Mouse (Mus musculus): ENCODE measurements at regions not wholly inside any gene's neighbourhood (a gene's known extent, or its start where the extent isn't known, plus 50 kb on each side); places are given as distances from the start of the nearest gene placed in this dataset.
"Not testable (repeated sequence)": the region's sequence is repeated elsewhere in the genome, so short reads cannot be mapped to it uniquely, and the experiment has no call there.

- not testable (repeated sequence) for H3K27ac ChIP-seq; H3K9ac ChIP-seq; H3K36me3 ChIP-seq; H3K27me3 ChIP-seq (replicated peaks); H3K9me3 ChIP-seq (replicated peaks); H3K4me3 ChIP-seq; ATAC-seq; H3K4me1 ChIP-seq; H3K4me2 ChIP-seq
- WGBS (ENCODE audit: insufficient replicate concordance) = 71% methylated on average over 2 of the region's 2 CpGs
Measured at GRCm38 (mm10) chr8:34274796-34275195, 163.3 kb upstream of the Gm10131 start.

GRCm38 (mm10) chr8:34274171-34274570 is 162.6 kb upstream of the Gm10131 start:
- H3K4me1 ChIP-seq = no peaks in the 10 kb centered on the region
- 84% methylated on average over 6 of the region's 6 CpGs for WGBS (ENCODE audit: insufficient replicate concordance)
- H3K4me2 ChIP-seq = no peak overlapping the region
- no peak for ATAC-seq
- H3K36me3 ChIP-seq = no peaks in the 10 kb centered on the region
- no peak overlapping the region for H3K27ac ChIP-seq
- H3K9me3 ChIP-seq (replicated peaks) = no peaks in the 10 kb centered on the region
- H3K9ac ChIP-seq = no peak overlapping the region
- H3K27me3 ChIP-seq (replicated peaks) = no peaks in the 10 kb centered on the region
- H3K4me3 ChIP-seq = no peak overlapping the region

GRCm38 (mm10) chr8:34269848-34270247 is 158.3 kb upstream of the Gm10131 start:
- H3K36me3 ChIP-seq = no peaks in the 10 kb centered on the region
- no peak overlapping the region for H3K4me2 ChIP-seq
- H3K9me3 ChIP-seq (replicated peaks) = no peaks in the 10 kb centered on the region
- WGBS (ENCODE audit: insufficient replicate concordance) = 78% methylated on average over 6 of the region's 6 CpGs
- no peak overlapping the region for H3K9ac ChIP-seq
- no peak for ATAC-seq
- H3K4me1 ChIP-seq = no peaks in the 10 kb centered on the region
- no peak overlapping the region for H3K4me3 ChIP-seq
- H3K27me3 ChIP-seq (replicated peaks) = no peaks in the 10 kb centered on the region
- no peak overlapping the region for H3K27ac ChIP-seq

GRCm38 (mm10) chr8:34268806-34269520 is 157.4 kb upstream of the Gm10131 start:
- Histone ChIP-seq H3K27me3 (replicated peaks) (no peaks in the 10 kb centered on the region), H3K4me3 (no peak overlapping the region), H3K27ac (no peak overlapping the region), H3K4me1 (no peaks in the 10 kb centered on the region), H3K4me2 (no peak overlapping the region), H3K9me3 (replicated peaks) (no peaks in the 10 kb centered on the region), H3K36me3 (no peaks in the 10 kb centered on the region), H3K9ac (no peak overlapping the region)
- ATAC-seq = no peak
- 82% methylated on average over 18 of the region's 18 CpGs for WGBS (ENCODE audit: insufficient replicate concordance)

- WGBS (ENCODE audit: insufficient replicate concordance) = 38% methylated on average over 2 of the region's 2 CpGs
- H3K36me3 ChIP-seq = no peaks in the 10 kb centered on the region
- no peaks in the 10 kb centered on the region for H3K27me3 ChIP-seq (replicated peaks)
- H3K4me3 ChIP-seq = no peak overlapping the region
- no peak overlapping the region for H3K9ac ChIP-seq
- no peak for ATAC-seq
- no peak overlapping the region for H3K27ac ChIP-seq
- no peaks in the 10 kb centered on the region for H3K9me3 ChIP-seq (replicated peaks)
- no peaks in the 10 kb centered on the region for H3K4me1 ChIP-seq
- no peak overlapping the region for H3K4me2 ChIP-seq
Measured at GRCm38 (mm10) chr8:34254978-34255377, 143.4 kb upstream of the Gm10131 start.

GRCm38 (mm10) chr8:34251934-34252333 is 140.4 kb upstream of the Gm10131 start:
- Histone ChIP-seq H3K9ac (no peak overlapping the region), H3K4me1 (no peaks in the 10 kb centered on the region), H3K4me2 (no peak overlapping the region), H3K27me3 (replicated peaks) (no peaks in the 10 kb centered on the region), H3K36me3 (no peaks in the 10 kb centered on the region), H3K27ac (no peak overlapping the region), H3K4me3 (no peak overlapping the region), H3K9me3 (replicated peaks) (no peaks in the 10 kb centered on the region)
- WGBS (ENCODE audit: insufficient replicate concordance) = 73% methylated on average over 7 of the region's 7 CpGs
- ATAC-seq = no peak

- Histone ChIP-seq H3K4me1 (no peaks in the 10 kb centered on the region), H3K4me2 (no peak overlapping the region), H3K9ac (no peak overlapping the region), H3K9me3 (replicated peaks) (no peaks in the 10 kb centered on the region), H3K27ac (no peak overlapping the region), H3K4me3 (no peak overlapping the region), H3K36me3 (no peaks in the 10 kb centered on the region), H3K27me3 (replicated peaks) (no peaks in the 10 kb centered on the region)
- ATAC-seq = no peak
- WGBS (ENCODE audit: insufficient replicate concordance) = 77% methylated on average over 6 of the region's 6 CpGs
Measured at GRCm38 (mm10) chr8:34239346-34239900, 127.9 kb upstream of the Gm10131 start.

- H3K4me1 ChIP-seq = no peaks in the 10 kb centered on the region
- 72% methylated on average over 4 of the region's 4 CpGs for WGBS (ENCODE audit: insufficient replicate concordance)
- no peak overlapping the region for H3K27ac ChIP-seq
- no peak for ATAC-seq
- no peaks in the 10 kb centered on the region for H3K9me3 ChIP-seq (replicated peaks)
- H3K4me3 ChIP-seq = no peak overlapping the region
- no peak overlapping the region for H3K9ac ChIP-seq
- no peaks in the 10 kb centered on the region for H3K27me3 ChIP-seq (replicated peaks)
- H3K36me3 ChIP-seq = no peaks in the 10 kb centered on the region
- no peak overlapping the region for H3K4me2 ChIP-seq
Measured at GRCm38 (mm10) chr8:34233705-34234104, 122.2 kb upstream of the Gm10131 start.

- Histone ChIP-seq H3K9me3 (replicated peaks) (no peaks in the 10 kb centered on the region), H3K27me3 (replicated peaks) (0 out of 2 replicates have a peak, but pooled peaks cover 5% of the 10 kb centered on the region), H3K27ac (no peak overlapping the region), H3K4me2 (no peak overlapping the region), H3K4me1 (no peaks in the 10 kb centered on the region), H3K9ac (no peak overlapping the region), H3K4me3 (no peak overlapping the region), H3K36me3 (no peaks in the 10 kb centered on the region)
- no peak for ATAC-seq
- 31% methylated on average over 3 of the region's 3 CpGs for WGBS (ENCODE audit: insufficient replicate concordance)
Measured at GRCm38 (mm10) chr8:34229477-34229876, 117.9 kb upstream of the Gm10131 start.

- Histone ChIP-seq H3K27ac (no peak overlapping the region), H3K36me3 (no peaks in the 10 kb centered on the region)
Measured at GRCm38 (mm10) chr8:34225011-34225890, 113.7 kb upstream of the Gm10131 start.

GRCm38 (mm10) chr8:34222187-34222586 is 110.7 kb upstream of the Gm10131 start:
- no peak overlapping the region for H3K27ac ChIP-seq
- no peak overlapping the region for H3K4me3 ChIP-seq
- WGBS (ENCODE audit: insufficient replicate concordance) = 62% methylated on average over 6 of the region's 6 CpGs
- no peaks in the 10 kb centered on the region for H3K36me3 ChIP-seq
- H3K27me3 ChIP-seq (replicated peaks) = 0 out of 2 replicates have a peak, but pooled peaks cover 10% of the 10 kb centered on the region
- no peaks in the 10 kb centered on the region for H3K4me1 ChIP-seq
- H3K4me2 ChIP-seq = no peak overlapping the region
- ATAC-seq = no peak
- no peak overlapping the region for H3K9ac ChIP-seq
- no peaks in the 10 kb centered on the region for H3K9me3 ChIP-seq (replicated peaks)

More at GRCm38 (mm10) chr8:34225011-34225890, 113.7 kb upstream of the Gm10131 start:
- no peak overlapping the region for H3K4me3 ChIP-seq
- ATAC-seq = no peak
- no peak overlapping the region for H3K9ac ChIP-seq
- no peaks in the 10 kb centered on the region for H3K9me3 ChIP-seq (replicated peaks)
- H3K4me1 ChIP-seq = no peaks in the 10 kb centered on the region
- 42% methylated on average over 17 of the region's 17 CpGs for WGBS (ENCODE audit: insufficient replicate concordance)
- H3K4me2 ChIP-seq = no peak overlapping the region
- 0 out of 2 replicates have a peak, but pooled peaks cover 10% of the 10 kb centered on the region for H3K27me3 ChIP-seq (replicated peaks)

Measured in liver, embryonic 12.5 days (tissue).